Mouse (Mus musculus) heart, postnatal 10 days (tissue): ENCODE measurements around the gene Begain. TPM values are rescaled to one million over a fixed set of nuclear protein-coding genes. Genes with fewer than 3 reads are reported as not detected.

Experiments used
- DNase-seq, 2 experiments: peaks; one replicate each; pipeline ENCODE4 v3.0.0; 2021
- intact Hi-C: fragments of 180-260 bp; cut with DNase I; formaldehyde crosslinking; loops from one replicate; pipeline ENCODE4 v1.15.1; 2025
- total RNA-seq, 2 experiments: library from RNA; stranded (reverse); gene quantifications; 2 replicates each; pipeline ENCODE4 v1.2.3; 2021

Gene Begain
- total RNA-seq, 2 experiments from 2014 or later: 1.4 to 1.6 TPM

DNA sequence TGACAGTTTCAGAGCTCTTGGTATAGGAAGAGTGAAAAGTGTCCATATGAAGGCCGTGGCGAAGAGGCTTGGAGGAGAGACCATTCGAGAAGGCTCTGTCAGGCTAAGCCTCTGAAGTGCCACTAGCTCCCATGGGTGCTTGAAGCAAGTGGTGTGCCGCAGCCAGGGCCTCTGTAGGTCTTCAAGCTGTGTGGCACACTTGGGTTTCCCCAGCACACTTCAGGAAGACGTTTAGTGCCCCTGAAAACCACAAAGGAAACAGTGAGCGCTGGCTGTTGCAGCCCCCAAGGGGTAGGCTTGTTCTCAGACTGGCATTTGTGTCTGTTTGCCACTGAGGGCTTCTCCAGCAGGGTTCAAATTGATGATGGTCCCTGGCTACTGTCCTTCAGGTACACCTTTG is 84.5 kb downstream of the Begain start:
- DNase-seq: no peak
- intact Hi-C loops: no loop called here

DNA sequence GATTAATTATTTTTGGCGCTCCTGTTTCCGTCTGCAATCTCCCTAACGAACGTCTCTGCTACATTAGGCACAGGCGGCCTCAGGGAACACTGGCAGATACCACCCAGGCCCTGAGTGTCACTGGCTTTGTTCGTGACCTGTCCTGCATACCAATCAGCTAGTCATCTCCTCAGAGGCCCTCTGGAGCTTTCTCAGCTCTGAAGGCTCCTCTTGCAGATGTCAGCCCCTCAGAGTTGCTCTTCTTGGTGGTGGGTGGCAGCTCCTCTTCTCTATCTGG is 85.4 kb downstream of the Begain start:
- intact Hi-C loops: no loop called here
- no peak for DNase-seq

Other genes starting within 250 kb of the Begain start
- gene Slc25a29, start 232.3 kb downstream of the Begain start, total RNA-seq: 1 to 10 TPM; 2.4 to 2.8 TPM
- 1 to 10 TPM; 5.0 to 6.3 TPM for gene Slc25a47, start 232.2 kb downstream of the Begain start, total RNA-seq
- gene Wdr25, start 174.6 kb downstream of the Begain start, total RNA-seq: 1 to 10 TPM; 4.6 to 5.5 TPM
- gene Wars, start 174.0 kb downstream of the Begain start, total RNA-seq: 10 to 100 TPM; 44.2 to 45.3 TPM